In the genomic region with DNA sequence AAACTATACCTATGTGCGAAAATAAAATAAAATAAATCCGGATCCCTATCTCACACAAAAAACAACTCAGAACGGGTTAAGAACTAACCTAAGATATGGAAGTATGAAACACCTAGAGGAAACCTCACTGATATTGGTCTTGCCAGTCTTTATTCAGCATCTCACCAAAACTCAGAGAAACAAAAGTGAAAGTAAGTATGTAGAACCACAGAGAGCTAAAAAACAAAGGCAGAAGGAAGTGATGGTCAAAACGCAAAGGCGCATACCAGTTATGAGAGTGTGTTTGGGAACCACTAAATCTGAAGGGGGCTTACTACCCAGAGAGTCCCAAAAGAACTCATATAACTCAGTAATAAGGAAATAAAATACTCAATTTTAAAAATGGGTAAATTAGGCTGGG, we compare ENCODE assay signal across 18 mouse cellular contexts.
A peak's percentile ranks its signal among the peaks of the same experiment; 100 is the strongest.
DNase-seq lines count a peak whose midpoint lies in the region; ATAC-seq lines count a peak whose summit lies in the region.
"Had no signal": no experiment of that assay in that cellular context is flagged by ENCODE, and none has a peak within 500 bp of the region (broad histone marks: within the 10 kb centered on the region; RNA-seq: fewer than 3 reads in every experiment).

No protein-coding gene starts in this region.

- ATAC-seq in common myeloid progenitor, adult 5-6 weeks (replicated peaks; ENCODE audit: low read depth, poor library complexity, severe bottlenecking) = peak; percentile 78
- ATAC-seq in granulocyte monocyte progenitor cell, adult 5-6 weeks (replicated peaks; ENCODE audit: poor library complexity, severe bottlenecking) = no peak; the same call in 1 of the 2 replicates
- ATAC-seq: Patski had no signal

- peak; percentile 46 for DNase-seq in A20 (ENCODE audit: low read depth, low spot score)
- DNase-seq in CD4-positive helper T cell, adult 2 months (ENCODE audit: low read depth, low spot score) = peak; percentile 66
- peak; percentile 66 for DNase-seq in naive thymus-derived CD4-positive, alpha-beta T cell, adult 2 months (ENCODE audit: low read depth)
- DNase-seq in adrenal gland, postnatal 10 days = no peak
- DNase-seq in frontal cortex, postnatal 36 days (ENCODE audit: low spot score in 2 of 2) = no peak
- DNase-seq: adrenal gland, postnatal 25 days; cerebellum, adult 11 months; cerebellum, postnatal 14 days; gastrocnemius, postnatal 10 days; heart, adult 2 months; kidney, adult 8-10 months; kidney, postnatal 14 days; layer of hippocampus, postnatal 36 days; midbrain, embryonic 14.5 days; retina, postnatal 1 day had no signal

Comparison
In these comparisons a context has a peak if more than half of its experiments do, and no peak if none do; other contexts are left out.
1. DNase-seq: peak in A20 (single experiment), CD4-positive helper T cell, adult 2 months (single experiment) and naive thymus-derived CD4-positive, alpha-beta T cell, adult 2 months (single experiment); none in adrenal gland, postnatal 10 days (single experiment) and frontal cortex, postnatal 36 days (0 of 2).